Mouse (Mus musculus) hindbrain, embryonic 14.5 days (tissue): Measurements from ENCODE around the gene Agk. TPM values are rescaled to one million over a fixed set of nuclear protein-coding genes. Genes with fewer than 3 reads are reported as not detected.
A peak's percentile ranks its signal among the peaks of the same experiment; 100 is the strongest.

ENCODE experiments used
- ATAC-seq: fragments of 200-750 bp; cut with Nextera tagmentation; 2 replicates; pipeline ENCODE4 v1.8.0; 2017; ENCODE audit warnings: moderate number of reproducible peaks, mild to moderate bottlenecking, moderate TSS enrichment, moderate library complexity; ENCODE audit not compliant: low FRiP score
- DNase-seq: peaks from one replicate; pipeline ENCODE4 v3.0.0-alpha.2; 2015; ENCODE audit warnings: low spot score
- H3K27ac ChIP-seq: fragments of 300-500 bp; sonication (generic); 2 replicates; pipeline ENCODE4 v1.5.1; 2014; ENCODE audit warnings: mild to moderate bottlenecking, moderate library complexity
- H3K27me3 ChIP-seq: fragments of 300-500 bp; sonication (generic); 2 replicates; pipeline ENCODE4 v1.6.1; 2014; ENCODE audit warnings: mild to moderate bottlenecking, low read length, mixed read lengths; ENCODE audit not compliant: control insufficient read depth, insufficient read depth
- H3K36me3 ChIP-seq: fragments of 300-500 bp; sonication (generic); replicated peaks from 2 replicates; pipeline ENCODE4 v1.6.1; 2014; ENCODE audit not compliant: control insufficient read depth, insufficient read depth
- H3K4me1 ChIP-seq: fragments of 300-500 bp; sonication (generic); replicated peaks from 2 replicates; pipeline ENCODE4 v1.6.1; 2014; ENCODE audit warnings: antibody characterized with exemption, low read length, mixed read lengths; ENCODE audit not compliant: control insufficient read depth, insufficient read depth
- H3K4me2 ChIP-seq: fragments of 300-500 bp; sonication (generic); replicated peaks from 2 replicates; pipeline ENCODE4 v1.6.1; 2014; ENCODE audit warnings: mild to moderate bottlenecking, moderate library complexity
- H3K4me3 ChIP-seq: fragments of 300-500 bp; sonication (generic); replicated peaks from 2 replicates; pipeline ENCODE4 v1.5.1; 2014; ENCODE audit warnings: mild to moderate bottlenecking, low read length
- H3K9ac ChIP-seq: fragments of 300-500 bp; sonication (generic); 2 replicates; pipeline ENCODE4 v1.6.1; 2014
- H3K9me3 ChIP-seq: fragments of 300-500 bp; sonication (generic); 2 replicates; pipeline ENCODE4 v1.6.1; 2016; ENCODE audit warnings: low read length; ENCODE audit not compliant: control insufficient read depth
- WGBS: fragments of 180-500 bp; shearing (Covaris S2); extraction: QIAGEN DNeasy Blood & Tissue Kit; methylation state at CpG from one replicate; pipeline ENCODE4 v1.1.7; 2014; 5-methylcytosine and 5-hydroxymethylcytosine counted together
- polyA plus RNA-seq: library from polyadenylated mRNA; unstranded; fragments of >200 nt; fragmentation: Nextera tagmentation; extraction: Ambion mirVana; gene quantifications from 2 replicates; pipeline ENCODE4 v1.2.1, GENCODE M21; 2014

The Agk gene
- polyA plus RNA-seq, 1 experiment from 2014 or later = 54.9 TPM

GRCm38 (mm10) chr6:40423774-40424173, 98.8 kb downstream of the Agk start:
- Histone ChIP-seq H3K4me3 (no peak overlapping the region), H3K4me1 (peaks cover 7% of the 10 kb centered on the region; the same call in 1 of the 2 replicates), H3K9me3 (no peaks in the 10 kb centered on the region), H3K27ac (no peak overlapping the region), H3K9ac (no peak overlapping the region), H3K27me3 (no peaks in the 10 kb centered on the region), H3K36me3 (peaks cover 16% of the 10 kb centered on the region), H3K4me2 (no peak overlapping the region)
- 0 out of 2 replicates have a peak, but pooled peaks have one; percentile 55 for ATAC-seq
- 62% methylated on average over 1 of the region's 1 CpGs for WGBS
- peak; percentile 46 for DNase-seq

- no peak overlapping the region for H3K27ac ChIP-seq
- WGBS = 81% methylated on average over 7 of the region's 7 CpGs
Measured at GRCm38 (mm10) chr6:40427441-40427840, 102.5 kb downstream of the Agk start.

GRCm38 (mm10) chr6:40428696-40429095, 103.7 kb downstream of the Agk start:
- WGBS = 69% methylated on average over 3 of the region's 3 CpGs
- DNase-seq = no peak
- ATAC-seq = no peak
- Histone ChIP-seq H3K27ac (no peak overlapping the region), H3K4me1 (peaks cover 21% of the 10 kb centered on the region), H3K27me3 (no peaks in the 10 kb centered on the region), H3K9ac (no peak overlapping the region), H3K4me3 (no peak overlapping the region), H3K36me3 (no peaks in the 10 kb centered on the region), H3K9me3 (no peaks in the 10 kb centered on the region), H3K4me2 (no peak overlapping the region)

More at GRCm38 (mm10) chr6:40427441-40427840, 102.5 kb downstream of the Agk start:
- Histone ChIP-seq H3K36me3 (0 out of 2 replicates have a peak, but pooled peaks cover 4% of the 10 kb centered on the region), H3K9ac (no peak overlapping the region), H3K27me3 (no peaks in the 10 kb centered on the region), H3K9me3 (no peaks in the 10 kb centered on the region), H3K4me3 (no peak overlapping the region), H3K4me1 (peaks cover 21% of the 10 kb centered on the region), H3K4me2 (no peak overlapping the region)
- no peak for DNase-seq
- ATAC-seq = no peak

- peak; percentile 32; the same call in 1 of the 2 replicates for ATAC-seq
Measured at GRCm38 (mm10) chr6:40429521-40429931, 104.6 kb downstream of the Agk start.

GRCm38 (mm10) chr6:40430251-40430650, 105.3 kb downstream of the Agk start:
- Histone ChIP-seq H3K9ac (no peak overlapping the region), H3K4me3 (no peak overlapping the region), H3K4me2 (no peak overlapping the region), H3K27me3 (no peaks in the 10 kb centered on the region), H3K27ac (no peak overlapping the region), H3K36me3 (no peaks in the 10 kb centered on the region), H3K9me3 (no peaks in the 10 kb centered on the region), H3K4me1 (peaks cover 32% of the 10 kb centered on the region)
- ATAC-seq (no peak), DNase-seq (no peak)
- WGBS = 93% methylated on average over 3 of the region's 3 CpGs

More at GRCm38 (mm10) chr6:40429521-40429931, 104.6 kb downstream of the Agk start:
- H3K27me3 ChIP-seq = no peaks in the 10 kb centered on the region
- H3K4me3 ChIP-seq = no peak overlapping the region
- no peaks in the 10 kb centered on the region for H3K9me3 ChIP-seq
- H3K4me2 ChIP-seq = no peak overlapping the region
- H3K4me1 ChIP-seq = peaks cover 26% of the 10 kb centered on the region
- no peak for DNase-seq
- WGBS = 72% methylated on average over 4 of the region's 4 CpGs
- no peak overlapping the region for H3K27ac ChIP-seq
- H3K9ac ChIP-seq = no peak overlapping the region
- H3K36me3 ChIP-seq = no peaks in the 10 kb centered on the region

- DNase-seq (no peak), ATAC-seq (no peak)
Measured at GRCm38 (mm10) chr6:40430878-40431277, 105.9 kb downstream of the Agk start.

GRCm38 (mm10) chr6:40431356-40431755, 106.4 kb downstream of the Agk start:
- Histone ChIP-seq H3K36me3 (no peaks in the 10 kb centered on the region), H3K4me1 (peaks cover 32% of the 10 kb centered on the region), H3K4me2 (0 out of 2 replicates have a peak overlapping the region, but pooled peaks have one; percentile 1), H3K9me3 (no peaks in the 10 kb centered on the region), H3K27me3 (no peaks in the 10 kb centered on the region), H3K27ac (no peak overlapping the region), H3K9ac (no peak overlapping the region), H3K4me3 (no peak overlapping the region)
- no peak for DNase-seq
- no peak for ATAC-seq
- WGBS = 44% methylated on average over 4 of the region's 4 CpGs

More at GRCm38 (mm10) chr6:40430878-40431277, 105.9 kb downstream of the Agk start:
- Histone ChIP-seq H3K27me3 (no peaks in the 10 kb centered on the region), H3K27ac (no peak overlapping the region), H3K4me1 (peaks cover 32% of the 10 kb centered on the region), H3K36me3 (no peaks in the 10 kb centered on the region), H3K4me3 (no peak overlapping the region), H3K9ac (no peak overlapping the region), H3K9me3 (no peaks in the 10 kb centered on the region), H3K4me2 (0 out of 2 replicates have a peak overlapping the region, but pooled peaks have one; percentile 1)
- 71% methylated on average over 3 of the region's 3 CpGs for WGBS

GRCm38 (mm10) chr6:40431812-40432211, 106.8 kb downstream of the Agk start:
- Histone ChIP-seq H3K9me3 (no peaks in the 10 kb centered on the region), H3K4me2 (no peak overlapping the region), H3K36me3 (no peaks in the 10 kb centered on the region), H3K4me1 (peaks cover 32% of the 10 kb centered on the region), H3K27me3 (no peaks in the 10 kb centered on the region), H3K27ac (no peak overlapping the region), H3K9ac (no peak overlapping the region), H3K4me3 (no peak overlapping the region)
- DNase-seq (no peak), ATAC-seq (no peak)

GRCm38 (mm10) chr6:40432346-40433275, 107.6 kb downstream of the Agk start:
- no peak overlapping the region for H3K9ac ChIP-seq
- H3K27ac ChIP-seq = no peak overlapping the region
- H3K4me1 ChIP-seq = peaks cover 32% of the 10 kb centered on the region
- WGBS = 82% methylated on average over 17 of the region's 17 CpGs
- no peak overlapping the region for H3K4me2 ChIP-seq
- H3K36me3 ChIP-seq = no peaks in the 10 kb centered on the region
- ATAC-seq (no peak), DNase-seq (peak; percentile 47)
- H3K9me3 ChIP-seq = no peaks in the 10 kb centered on the region
- H3K27me3 ChIP-seq = no peaks in the 10 kb centered on the region
- no peak overlapping the region for H3K4me3 ChIP-seq
